Mouse (Mus musculus) ovary, adult 2 months (tissue): ENCODE measurements around the gene Casc4. TPM values are rescaled to one million over a fixed set of nuclear protein-coding genes. Genes with fewer than 3 reads are reported as not detected.

Experiments used
- polyA plus RNA-seq: library from polyadenylated mRNA; depleted of rRNA; stranded (reverse); fragments of >200 nt; gene quantifications from 2 replicates; pipeline ENCODE4 v1.2.3, GENCODE M21; 2012; rRNA removed

The Casc4 gene
- polyA plus RNA-seq, result 31.9 and 44.9 TPM in 2 replicates

DNA sequence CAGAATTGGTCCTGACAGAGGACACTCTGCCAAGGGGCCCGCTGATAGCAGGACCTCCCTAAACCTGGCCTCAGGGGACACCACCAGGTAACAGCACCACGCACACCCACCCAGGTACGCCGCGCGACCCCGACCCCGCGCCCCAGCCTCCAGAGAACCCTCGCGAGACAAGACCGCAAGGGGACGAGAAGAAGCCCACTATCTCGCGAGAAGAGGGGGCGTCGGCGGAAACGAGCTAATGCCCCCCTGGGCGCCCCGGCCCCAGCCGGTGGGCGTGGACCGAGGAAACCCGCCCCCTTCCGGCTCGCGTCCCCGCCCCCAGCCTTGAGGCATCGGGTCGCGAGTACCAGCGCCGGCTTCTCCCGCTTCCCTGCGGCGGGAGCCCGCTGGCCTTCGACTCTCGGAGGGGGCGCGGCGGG is at the start of gene Casc4:
Gene Casc4, plus strand, starts transcription at position 339 of the 419 bp plus-strand sequence.

DNA sequence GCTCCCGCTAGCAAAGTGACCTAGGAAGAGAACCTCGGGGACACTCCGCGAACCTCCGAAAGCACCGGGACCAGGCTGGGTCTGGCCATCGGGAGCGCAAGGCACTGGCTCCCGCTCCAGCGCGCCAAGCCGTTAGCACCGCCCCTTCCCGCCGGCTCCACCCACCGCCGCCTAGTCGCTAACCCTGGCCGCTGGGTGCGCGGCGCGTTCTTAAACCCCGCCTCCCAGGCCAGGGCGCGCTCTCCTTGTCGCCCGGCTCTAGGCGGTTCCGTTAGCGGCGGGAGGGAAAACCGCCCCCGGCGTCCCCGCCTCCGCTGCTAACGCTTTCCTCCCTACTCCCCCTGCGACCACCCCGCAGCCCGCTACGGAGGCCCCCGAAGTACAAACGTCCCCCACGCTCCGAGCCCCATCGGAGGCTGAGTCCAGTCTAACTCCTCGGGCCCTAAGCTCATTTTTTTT is 89.0 kb downstream of the Casc4 start, which contains the start of the genes Ctdspl2 and Mageb3:
Gene Ctdspl2, plus strand, starts transcription at position 237 of the 459 bp plus-strand sequence.
Gene Mageb3, minus strand, starts transcription at position 328 of the 459 bp plus-strand sequence.

Other genes with a start within 250 kb of the Casc4 start
- 122 and 129 TPM in 2 replicates for gene Frmd5, start 59.9 kb upstream of the Casc4 start, polyA plus RNA-seq
- 4.5 and 5.6 TPM in 2 replicates for gene Ctdspl2, start 89.0 kb downstream of the Casc4 start, polyA plus RNA-seq
- not detected in 2 replicates for gene Mageb3, start 89.1 kb downstream of the Casc4 start, polyA plus RNA-seq
- gene Eif3j1, start 161.6 kb downstream of the Casc4 start, polyA plus RNA-seq, result 5.6 and 7.1 TPM in 2 replicates